Mouse (Mus musculus) forebrain, embryonic 11.5 days (tissue): ENCODE measurements at regions not wholly inside any gene's neighbourhood (a gene's known extent, or its start where the extent isn't known, plus 50 kb on each side); places are given as distances from the start of the nearest gene placed in this dataset.
A peak's percentile ranks its signal among the peaks of the same experiment; 100 is the strongest.

Experiments used
- ATAC-seq: fragments of 200-750 bp; cut with Nextera tagmentation; replicated peaks from 2 replicates; pipeline ENCODE4 v1.8.0; 2017; ENCODE audit warnings: moderate TSS enrichment; ENCODE audit not compliant: low FRiP score
- DNase-seq: peaks from one replicate; pipeline ENCODE4 v3.0.0-alpha.2; 2017; ENCODE audit warnings: low spot score
- H3K27ac ChIP-seq: fragments of 300-500 bp; sonication (generic); 2 replicates; pipeline ENCODE4 v1.5.1; 2014; ENCODE audit warnings: low read depth, low read length
- H3K27me3 ChIP-seq: fragments of 300-500 bp; sonication (generic); 2 replicates; pipeline ENCODE4 v1.6.1; 2014; ENCODE audit warnings: mild to moderate bottlenecking, low read length, mixed read lengths; ENCODE audit not compliant: control insufficient read depth, insufficient read depth
- H3K36me3 ChIP-seq: fragments of 300-500 bp; sonication (generic); 2 replicates; pipeline ENCODE4 v1.6.1; 2014; ENCODE audit warnings: mild to moderate bottlenecking, low read length, moderate library complexity, mixed read lengths; ENCODE audit not compliant: control insufficient read depth, insufficient read depth
- H3K4me1 ChIP-seq: fragments of 300-500 bp; sonication (generic); replicated peaks from 2 replicates; pipeline ENCODE4 v1.6.1; 2014; ENCODE audit warnings: low read length, mixed read lengths; ENCODE audit not compliant: control insufficient read depth, insufficient read depth
- H3K4me2 ChIP-seq: fragments of 300-500 bp; sonication (generic); 2 replicates; pipeline ENCODE4 v1.6.1; 2014; ENCODE audit warnings: low read depth, mild to moderate bottlenecking, low read length, moderate library complexity, mixed read lengths; ENCODE audit not compliant: severe bottlenecking
- H3K4me3 ChIP-seq: fragments of 300-500 bp; sonication (generic); 2 replicates; pipeline ENCODE4 v1.5.1; 2014; ENCODE audit warnings: low read depth, low read length
- H3K9ac ChIP-seq: fragments of 300-500 bp; sonication (generic); 2 replicates; pipeline ENCODE4 v1.6.1; 2014; ENCODE audit warnings: low read length
- H3K9me3 ChIP-seq: fragments of 300-500 bp; sonication (generic); 2 replicates; pipeline ENCODE4 v1.6.1; 2016; ENCODE audit warnings: low read length, mixed read lengths; ENCODE audit not compliant: control insufficient read depth
- WGBS: fragments of 180-500 bp; shearing (Covaris S2); extraction: QIAGEN DNeasy Blood & Tissue Kit; methylation state at CpG from one replicate; pipeline ENCODE4 v1.1.7; 2014; 5-methylcytosine and 5-hydroxymethylcytosine counted together

- H3K4me3 ChIP-seq = no peak overlapping the region
- no peaks in the 10 kb centered on the region for H3K27me3 ChIP-seq
- ATAC-seq (no peak), DNase-seq (no peak)
- no peaks in the 10 kb centered on the region for H3K9me3 ChIP-seq
- H3K4me2 ChIP-seq = no peak overlapping the region
- H3K4me1 ChIP-seq = peaks cover 7% of the 10 kb centered on the region; the same call in 1 of the 2 replicates
- no peak overlapping the region for H3K9ac ChIP-seq
- H3K36me3 ChIP-seq = no peaks in the 10 kb centered on the region
- H3K27ac ChIP-seq = no peak overlapping the region
- WGBS = 44% methylated on average over 2 of the region's 2 CpGs
These were observed 530.1 kb upstream of the Marcks start for GRCm38 (mm10) chr10:37668827-37669226.

DNA sequence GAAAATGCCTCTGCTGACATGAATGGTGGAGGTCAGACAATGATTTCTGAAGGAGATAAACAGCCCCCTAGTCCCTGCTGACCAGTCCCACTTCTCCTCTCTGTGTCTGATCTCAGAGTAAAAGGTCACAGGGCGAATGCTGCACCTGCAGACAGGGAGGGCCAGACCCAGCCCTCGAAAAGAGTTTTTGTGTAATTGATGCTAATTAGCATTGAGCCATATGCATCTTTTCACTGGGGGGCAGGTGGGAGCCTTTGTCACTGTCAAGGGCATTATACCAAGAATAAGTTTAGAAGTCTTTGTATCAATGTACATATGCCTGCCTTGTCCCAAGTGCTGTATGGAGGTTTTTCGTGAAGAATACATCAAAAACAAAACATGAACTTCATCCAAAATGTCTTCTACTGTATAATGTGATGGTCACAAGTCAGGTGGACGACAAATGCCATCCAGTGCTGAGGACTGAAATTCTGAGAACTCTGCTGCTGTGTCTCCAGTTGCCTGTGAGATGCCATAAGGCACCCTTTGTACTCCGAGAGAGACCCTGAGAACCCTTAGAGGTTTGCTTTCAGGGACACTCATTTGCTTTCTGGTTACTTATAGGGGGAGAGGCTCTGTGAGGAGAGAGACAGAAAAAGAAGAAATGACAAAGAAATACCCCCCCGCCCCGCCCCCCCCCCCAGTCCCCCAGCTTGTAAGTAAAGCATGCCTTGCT is 528.5 kb upstream of the Marcks start:
- Histone ChIP-seq H3K36me3 (no peaks in the 10 kb centered on the region), H3K9ac (no peak overlapping the region; the same call in 1 of the 2 replicates), H3K27ac (peak overlapping the region; percentile 19; the same call in 1 of the 2 replicates), H3K4me1 (peaks cover 7% of the 10 kb centered on the region; the same call in 1 of the 2 replicates), H3K4me3 (no peak overlapping the region), H3K9me3 (no peaks in the 10 kb centered on the region), H3K4me2 (no peak overlapping the region), H3K27me3 (no peaks in the 10 kb centered on the region)
- DNase-seq (peak; percentile 56), ATAC-seq (peak; percentile 77)
- 15% methylated on average over 7 of the region's 7 CpGs for WGBS

- no peaks in the 10 kb centered on the region for H3K9me3 ChIP-seq
- H3K9ac ChIP-seq = no peak overlapping the region
- H3K27ac ChIP-seq = no peak overlapping the region; the same call in 1 of the 2 replicates
- H3K4me1 ChIP-seq = peaks cover 7% of the 10 kb centered on the region; the same call in 1 of the 2 replicates
- 49% methylated on average over 2 of the region's 2 CpGs for WGBS
- H3K4me3 ChIP-seq = no peak overlapping the region
- H3K36me3 ChIP-seq = no peaks in the 10 kb centered on the region
- DNase-seq (no peak), ATAC-seq (peak; percentile 52)
- no peaks in the 10 kb centered on the region for H3K27me3 ChIP-seq
- no peak overlapping the region for H3K4me2 ChIP-seq
These were observed 527.8 kb upstream of the Marcks start for GRCm38 (mm10) chr10:37666535-37666934.

- Histone ChIP-seq H3K4me1 (no peaks in the 10 kb centered on the region), H3K27ac (no peak overlapping the region), H3K27me3 (no peaks in the 10 kb centered on the region), H3K9me3 (no peaks in the 10 kb centered on the region), H3K9ac (no peak overlapping the region), H3K36me3 (no peaks in the 10 kb centered on the region), H3K4me3 (no peak overlapping the region), H3K4me2 (no peak overlapping the region)
- peak; percentile 52 for DNase-seq
- WGBS = 68% methylated on average over 7 of the region's 7 CpGs
- no peak for ATAC-seq
These were observed 498.4 kb upstream of the Marcks start for GRCm38 (mm10) chr10:37637001-37637562.

- no peaks in the 10 kb centered on the region for H3K27me3 ChIP-seq
- no peak overlapping the region for H3K4me3 ChIP-seq
- WGBS = 80% methylated on average over 4 of the region's 4 CpGs
- H3K4me1 ChIP-seq = no peaks in the 10 kb centered on the region
- DNase-seq (no peak), ATAC-seq (no peak)
- H3K27ac ChIP-seq = no peak overlapping the region
- H3K9ac ChIP-seq = no peak overlapping the region
- no peak overlapping the region for H3K4me2 ChIP-seq
- no peaks in the 10 kb centered on the region for H3K36me3 ChIP-seq
- H3K9me3 ChIP-seq = no peaks in the 10 kb centered on the region
These were observed 497.7 kb upstream of the Marcks start for GRCm38 (mm10) chr10:37636421-37636820.

DNA sequence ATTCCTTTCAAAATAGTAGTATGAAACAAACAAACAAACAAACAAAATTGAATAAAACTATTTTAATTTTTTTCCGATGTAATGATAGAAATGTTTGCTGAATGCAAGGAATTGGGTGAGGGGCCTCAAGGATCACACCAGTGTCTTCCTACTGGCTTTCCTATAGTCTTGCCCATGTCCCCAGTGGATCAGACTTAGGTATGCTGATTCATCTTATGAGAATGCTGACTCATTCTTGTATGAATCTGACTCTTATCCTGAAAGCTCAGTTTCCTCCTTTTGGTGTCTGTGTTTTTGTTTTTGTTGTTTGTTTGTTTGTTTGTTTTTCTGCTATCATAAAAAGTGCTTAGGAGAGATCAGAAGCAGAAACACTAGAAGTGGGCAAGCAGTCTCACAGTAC is 491.7 kb upstream of the Marcks start:
- Histone ChIP-seq H3K9ac (no peak overlapping the region), H3K4me2 (no peak overlapping the region), H3K36me3 (no peaks in the 10 kb centered on the region), H3K4me3 (no peak overlapping the region), H3K27me3 (no peaks in the 10 kb centered on the region), H3K4me1 (no peaks in the 10 kb centered on the region), H3K27ac (no peak overlapping the region), H3K9me3 (no peaks in the 10 kb centered on the region)
- WGBS = 98% methylated on average over 1 of the region's 1 CpGs
- ATAC-seq (no peak), DNase-seq (no peak)

- Histone ChIP-seq H3K27ac (no peak overlapping the region), H3K4me3 (no peak overlapping the region), H3K27me3 (no peaks in the 10 kb centered on the region), H3K4me2 (no peak overlapping the region), H3K36me3 (no peaks in the 10 kb centered on the region), H3K9me3 (no peaks in the 10 kb centered on the region), H3K9ac (no peak overlapping the region), H3K4me1 (no peaks in the 10 kb centered on the region)
- DNase-seq (no peak), ATAC-seq (no peak)
- 80% methylated on average over 3 of the region's 3 CpGs for WGBS
These were observed 489.2 kb upstream of the Marcks start for GRCm38 (mm10) chr10:37627900-37628299.

GRCm38 (mm10) chr10:37626758-37627201 is 488.1 kb upstream of the Marcks start:
- Histone ChIP-seq H3K27me3 (no peaks in the 10 kb centered on the region), H3K9ac (no peak overlapping the region), H3K9me3 (no peaks in the 10 kb centered on the region), H3K36me3 (no peaks in the 10 kb centered on the region), H3K4me2 (no peak overlapping the region), H3K4me1 (no peaks in the 10 kb centered on the region), H3K4me3 (no peak overlapping the region), H3K27ac (no peak overlapping the region)
- WGBS = 55% methylated on average over 5 of the region's 5 CpGs
- DNase-seq (no peak), ATAC-seq (peak; percentile 53)
